8 mouse cellular contexts compared by ENCODE assay signal in genomic region chr10:41997691-41998178, GRCm38 (mm10). TPM values are rescaled to one million over a fixed set of nuclear protein-coding genes. Genes with fewer than 3 reads are reported as not detected.
DNase-seq lines count a peak whose midpoint lies in the region.
"Had no signal": no experiment of that assay in that cellular context is flagged by ENCODE, and none has a peak within 500 bp of the region (broad histone marks: within the 10 kb centered on the region; RNA-seq: fewer than 3 reads in every experiment).

No protein-coding gene starts in this region.

- peak; percentile 98 for DNase-seq in ZHBTc4 (ENCODE audit: low read depth, low spot score)
- peak; percentile 84 for DNase-seq in adrenal gland, postnatal 25 days
- DNase-seq in heart, postnatal 36 days = peak; percentile 62 to 74
- DNase-seq in lung, postnatal 14 days = peak; percentile 79
- no peak for DNase-seq in right cerebral cortex, adult 2 months (ENCODE audit: low spot score in 2 of 2)
- no peak for DNase-seq in left cerebral cortex, adult 11 months (ENCODE audit: low spot score)
- DNase-seq in natural killer cell, adult 2 months (ENCODE audit: low spot score in 2 of 2) = no peak
- DNase-seq: midbrain, embryonic 14.5 days had no signal

- intact Hi-C loops in heart, postnatal 36 days (cut with DNase I) = no loop called here

RNA-seq across cellular contexts. Expression of gene Armc2, which starts 20.5 kb away (rescaled TPM):
- 1.2 and 2.9 TPM in 2 replicates for total RNA-seq in adrenal gland, postnatal 25 days (2021)
- total RNA-seq in heart, postnatal 36 days (2021) = 10 to 100 TPM in 1 of 2 experiments, 1 to 10 TPM in 1; 9.9 to 11.8 TPM

Comparison
In these comparisons a context has a peak if more than half of its experiments do, and no peak if none do; other contexts are left out.
1. DNase-seq: peak in ZHBTc4 (single experiment), adrenal gland, postnatal 25 days (single experiment), heart, postnatal 36 days (2 of 2) and lung, postnatal 14 days (single experiment); none in right cerebral cortex, adult 2 months (0 of 2), left cerebral cortex, adult 11 months (single experiment) and natural killer cell, adult 2 months (0 of 2).